ENCODE assay signal across 10 mouse cellular contexts in genomic region chrX:159735513-159736099, GRCm38 (mm10).
A peak's percentile ranks its signal among the peaks of the same experiment; 100 is the strongest.
DNase-seq lines count a peak whose midpoint lies in the region; ATAC-seq lines count a peak whose summit lies in the region.
"Had no signal": no experiment of that assay in that cellular context is flagged by ENCODE, and none has a peak within 500 bp of the region (broad histone marks: within the 10 kb centered on the region; RNA-seq: fewer than 3 reads in every experiment).

No protein-coding gene starts in this region.

- no peaks in the 10 kb centered on the region for H3K27me3 ChIP-seq in heart, embryonic 11.5 days (ENCODE audit: control insufficient read depth, insufficient read depth, low read length)

- H3K27ac ChIP-seq in heart, embryonic 11.5 days (ENCODE audit: low read depth, low read length), result no peak overlapping the region
- H3K27ac ChIP-seq: limb, embryonic 13.5 days had no signal

- no peak overlapping the region for H3K9ac ChIP-seq in heart, embryonic 11.5 days (ENCODE audit: low read depth, low read length)
- H3K9ac ChIP-seq: limb, embryonic 13.5 days had no signal

- H3K4me3 ChIP-seq in heart, embryonic 11.5 days (ENCODE audit: low read depth, low read length), result no peak overlapping the region
- H3K4me3 ChIP-seq: limb, embryonic 13.5 days had no signal

- 43% methylated on average over 6 of the region's 6 CpGs for WGBS in heart, embryonic 11.5 days (ENCODE audit: insufficient replicate concordance)

- DNase-seq in lung, adult 18-20 months, result peak; percentile 7 to 12
- no peak for DNase-seq in lung, postnatal 25 days (ENCODE audit: low spot score)
- DNase-seq in MEL-GATA-1-ER (ENCODE audit: extremely low read depth, low read depth), result peak; percentile 72
- peak; percentile 59 for DNase-seq in thymus, postnatal 0 days (ENCODE audit: low spot score)
- DNase-seq in kidney, adult 8-10 months, result no peak
- DNase-seq: midbrain, embryonic 14.5 days; right cerebral cortex, postnatal 25 days had no signal

- H3K9me3 ChIP-seq in heart, embryonic 11.5 days (replicated peaks; ENCODE audit: control insufficient read depth, low read length), result no peaks in the 10 kb centered on the region
- H3K9me3 ChIP-seq: limb, embryonic 13.5 days had no signal

- ATAC-seq in inflammation-experienced regulatory T-cells, adult 6 months, result peak; percentile 36
- no peak for ATAC-seq in heart, embryonic 11.5 days (replicated peaks; ENCODE audit: insufficient number of reproducible peaks, low FRiP score, low TSS enrichment)

- H3K36me3 ChIP-seq in heart, embryonic 11.5 days (ENCODE audit: control insufficient read depth, insufficient read depth, low read length), result no peaks in the 10 kb centered on the region
- H3K36me3 ChIP-seq: limb, embryonic 13.5 days had no signal

- H3K4me2 ChIP-seq in heart, embryonic 11.5 days, result no peak overlapping the region
- H3K4me2 ChIP-seq: limb, embryonic 13.5 days had no signal

- no peaks in the 10 kb centered on the region for H3K4me1 ChIP-seq in heart, embryonic 11.5 days (ENCODE audit: control insufficient read depth, insufficient read depth, low read length)
- H3K4me1 ChIP-seq: limb, embryonic 13.5 days had no signal

Comparison
In these comparisons a context has a peak if more than half of its experiments do, and no peak if none do; other contexts are left out.
1. DNase-seq: peak in lung, adult 18-20 months (2 of 2), MEL-GATA-1-ER (single experiment) and thymus, postnatal 0 days (single experiment); none in lung, postnatal 25 days (single experiment) and kidney, adult 8-10 months (0 of 2).